Mouse (Mus musculus): ENCODE results near the gene Dhodh. TPM values are rescaled to one million over a fixed set of nuclear protein-coding genes. Genes with fewer than 3 reads are reported as not detected.

Dhodh gene
- polyA plus RNA-seq, 1 experiment from 2014 or later, result 51.3 TPM

GRCm38 (mm10) chr8:109638851-109639250 lies 30.4 kb upstream of the Dhodh start:
- Histone ChIP-seq H3K4me2 (no peak overlapping the region), H3K36me3 (ENCODE audit: insufficient read depth) (no peaks in the 10 kb centered on the region), H3K27me3 (ENCODE audit: insufficient read depth, low read length) (no peaks in the 10 kb centered on the region), H3K4me3 (ENCODE audit: low read depth, low read length) (no peak overlapping the region), H3K9me3 (ENCODE audit: low read depth, low read length) (no peaks in the 10 kb centered on the region), H3K9ac (no peak overlapping the region), H3K27ac (ENCODE audit: low read depth) (no peak overlapping the region), H3K4me1 (ENCODE audit: insufficient read depth) (no peaks in the 10 kb centered on the region)
- DNase-seq (no peak), ATAC-seq (ENCODE audit: insufficient read depth) (no peak)
- WGBS, result 81% methylated on average over 5 of the region's 5 CpGs
- TF ChIP-seq CTCF (IDR thresholded peaks at IDR 0.05; ENCODE audit: low read depth), result no peak

- DNase-seq, result no peak
- Histone ChIP-seq H3K27ac (ENCODE audit: low read depth) (no peak overlapping the region), H3K36me3 (ENCODE audit: insufficient read depth) (no peaks in the 10 kb centered on the region), H3K4me1 (ENCODE audit: insufficient read depth) (no peaks in the 10 kb centered on the region), H3K9ac (no peak overlapping the region), H3K4me3 (ENCODE audit: low read depth, low read length) (no peak overlapping the region), H3K9me3 (ENCODE audit: low read depth, low read length) (no peaks in the 10 kb centered on the region), H3K4me2 (no peak overlapping the region), H3K27me3 (ENCODE audit: insufficient read depth, low read length) (no peaks in the 10 kb centered on the region)
- ATAC-seq (ENCODE audit: insufficient read depth), result no peak
- TF ChIP-seq CTCF (IDR thresholded peaks at IDR 0.05; ENCODE audit: low read depth), result no peak
- WGBS, result 88% methylated on average over 8 of the region's 8 CpGs
Measured at GRCm38 (mm10) chr8:109635146-109635545, 26.7 kb upstream of the Dhodh start.

- H3K4me2 ChIP-seq, result no peak overlapping the region
- H3K36me3 ChIP-seq (ENCODE audit: insufficient read depth), result no peaks in the 10 kb centered on the region
- no peak overlapping the region for H3K27ac ChIP-seq (ENCODE audit: low read depth)
- H3K9me3 ChIP-seq (ENCODE audit: low read depth, low read length), result no peaks in the 10 kb centered on the region
- no peak overlapping the region for H3K4me3 ChIP-seq (ENCODE audit: low read depth, low read length)
- 72% methylated on average over 5 of the region's 5 CpGs for WGBS
- H3K9ac ChIP-seq, result no peak overlapping the region
- no peaks in the 10 kb centered on the region for H3K27me3 ChIP-seq (ENCODE audit: insufficient read depth, low read length)
- no peaks in the 10 kb centered on the region for H3K4me1 ChIP-seq (ENCODE audit: insufficient read depth)
- no peak for DNase-seq
- no peak for TF ChIP-seq CTCF (IDR thresholded peaks at IDR 0.05; ENCODE audit: low read depth)
- ATAC-seq (ENCODE audit: insufficient read depth), result no peak
Measured at GRCm38 (mm10) chr8:109632498-109632897, 24.0 kb upstream of the Dhodh start.

GRCm38 (mm10) chr8:109628638-109629037 lies 20.2 kb upstream of the Dhodh start:
- no peak for TF ChIP-seq CTCF (IDR thresholded peaks at IDR 0.05; ENCODE audit: low read depth)

GRCm38 (mm10) chr8:109615569-109615968 lies 7.1 kb upstream of the Dhodh start:
- peaks cover 4% of the 10 kb centered on the region; the same call in 1 of the 2 replicates for H3K9me3 ChIP-seq (ENCODE audit: low read depth, low read length)
- H3K27ac ChIP-seq (ENCODE audit: low read depth), result no peak overlapping the region
- no peaks in the 10 kb centered on the region for H3K36me3 ChIP-seq (ENCODE audit: insufficient read depth)
- 80% methylated on average over 3 of the region's 3 CpGs for WGBS
- no peak for TF ChIP-seq CTCF (IDR thresholded peaks at IDR 0.05; ENCODE audit: low read depth)
- H3K27me3 ChIP-seq (ENCODE audit: insufficient read depth, low read length), result no peaks in the 10 kb centered on the region
- H3K4me2 ChIP-seq, result no peak overlapping the region
- H3K4me3 ChIP-seq (ENCODE audit: low read depth, low read length), result no peak overlapping the region
- ATAC-seq (ENCODE audit: insufficient read depth) (no peak), DNase-seq (no peak)
- no peak overlapping the region for H3K9ac ChIP-seq
- no peaks in the 10 kb centered on the region for H3K4me1 ChIP-seq (ENCODE audit: insufficient read depth)

More at GRCm38 (mm10) chr8:109628638-109629037, 20.2 kb upstream of the Dhodh start:
- H3K4me1 ChIP-seq (ENCODE audit: insufficient read depth), result no peaks in the 10 kb centered on the region
- no peak for ATAC-seq (ENCODE audit: insufficient read depth)
- no peaks in the 10 kb centered on the region for H3K27me3 ChIP-seq (ENCODE audit: insufficient read depth, low read length)
- no peak overlapping the region for H3K4me3 ChIP-seq (ENCODE audit: low read depth, low read length)
- no peak overlapping the region for H3K9ac ChIP-seq
- H3K36me3 ChIP-seq (ENCODE audit: insufficient read depth), result no peaks in the 10 kb centered on the region
- no peak overlapping the region for H3K27ac ChIP-seq (ENCODE audit: low read depth)
- H3K4me2 ChIP-seq, result no peak overlapping the region
- WGBS, result 64% methylated on average over 6 of the region's 6 CpGs
- H3K9me3 ChIP-seq (ENCODE audit: low read depth, low read length), result no peaks in the 10 kb centered on the region
- no peak for DNase-seq

- DNase-seq, result no peak
- Histone ChIP-seq H3K4me1 (ENCODE audit: insufficient read depth) (no peaks in the 10 kb centered on the region), H3K4me3 (ENCODE audit: low read depth, low read length) (no peak within 1 kb of the TSS), H3K9me3 (ENCODE audit: low read depth, low read length) (peaks cover 2% of the 10 kb centered on the region; the same call in 1 of the 2 replicates), H3K27me3 (ENCODE audit: insufficient read depth, low read length) (no peaks in the 10 kb centered on the region), H3K4me2 (peak within 1 kb of the TSS; percentile 18; the same call in 1 of the 2 replicates), H3K27ac (ENCODE audit: low read depth) (no peak within 1 kb of the TSS), H3K9ac (no peak within 1 kb of the TSS), H3K36me3 (ENCODE audit: insufficient read depth) (no peaks in the 10 kb centered on the region)
- WGBS, result 53% methylated on average over 27 of the region's 27 CpGs
- ATAC-seq (ENCODE audit: insufficient read depth), result no peak
- TF ChIP-seq CTCF (IDR thresholded peaks at IDR 0.05; ENCODE audit: low read depth), result 0 out of 2 replicates have a peak, but pooled peaks have one; percentile 14
Measured at GRCm38 (mm10) chr8:109614243-109615210, 6.1 kb upstream of the Dhodh start, which contains the start of gene Pkd1l3. TSS of gene Pkd1l3 (plus strand) at chr8:109614517.

GRCm38 (mm10) chr8:109609153-109609502 lies 655 bp upstream of the Dhodh start:
- H3K9me3 ChIP-seq (ENCODE audit: low read depth, low read length), result no peaks in the 10 kb centered on the region
- H3K36me3 ChIP-seq (ENCODE audit: insufficient read depth), result 0 out of 2 replicates have a peak, but pooled peaks cover 9% of the 10 kb centered on the region
- H3K4me3 ChIP-seq (ENCODE audit: low read depth, low read length), result peak overlapping the region; percentile 62
- ATAC-seq (ENCODE audit: insufficient read depth) (no peak), DNase-seq (peak; percentile 30)
- no peak for TF ChIP-seq CTCF (IDR thresholded peaks at IDR 0.05; ENCODE audit: low read depth)
- H3K27me3 ChIP-seq (ENCODE audit: insufficient read depth, low read length), result no peaks in the 10 kb centered on the region
- H3K4me2 ChIP-seq, result peak overlapping the region; percentile 80
- 5% methylated on average over 5 of the region's 5 CpGs for WGBS
- peaks cover 4% of the 10 kb centered on the region; the same call in 1 of the 2 replicates for H3K4me1 ChIP-seq (ENCODE audit: insufficient read depth)
- H3K9ac ChIP-seq, result peak overlapping the region; percentile 71
- peak overlapping the region; percentile 97 for H3K27ac ChIP-seq (ENCODE audit: low read depth)

Data from lung, embryonic 14.5 days (tissue).